Mouse (Mus musculus) embryo, embryonic 10.5 days (tissue): ENCODE results near the gene Tmem199.
A peak's percentile ranks its signal among the peaks of the same experiment; 100 is the strongest.
"Not testable (repeated sequence)": the region's sequence is repeated elsewhere in the genome, so short reads cannot be mapped to it uniquely, and the experiment has no call there.

Experiments used
- DNase-seq: peaks from one replicate; pipeline ENCODE4 v3.0.0-alpha.2; 2015; ENCODE audit warnings: low spot score

Gene Tmem199

GRCm38 (mm10) chr11:78512025-78512957 is at the start of gene Tmem199, which contains the start of gene Poldip2:
TSS of gene Tmem199 (minus strand) at chr11:78512172.
TSS of gene Poldip2 (plus strand) at chr11:78512193.
- DNase-seq: peak; percentile 96

GRCm38 (mm10) chr11:78560447-78560846 is 48.5 kb upstream of the Tmem199 start:
- DNase-seq: peak; percentile 87

- peak; percentile 10 for DNase-seq
Observed at GRCm38 (mm10) chr11:78557241-78557640, 45.3 kb upstream of the Tmem199 start.

DNA sequence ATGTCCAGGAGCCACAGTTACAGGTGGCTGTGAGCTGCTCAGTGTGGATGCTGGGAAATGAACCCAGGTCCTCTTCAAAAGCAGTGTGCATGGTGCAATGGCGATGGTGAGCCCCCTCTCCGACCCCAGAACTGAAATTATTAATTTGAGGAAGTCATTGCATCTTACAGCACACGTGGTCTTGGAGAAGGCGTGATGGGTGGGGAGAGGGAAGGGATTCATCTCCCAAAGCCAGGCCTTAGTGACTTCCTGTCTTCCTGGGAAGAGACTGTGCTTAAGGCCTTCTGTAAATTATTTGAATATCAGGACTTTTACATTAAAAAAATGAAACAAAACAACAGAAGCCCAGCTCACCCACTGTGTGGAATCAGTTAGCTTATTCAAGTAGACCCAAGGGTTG is 44.1 kb upstream of the Tmem199 start:
- DNase-seq: no peak

- no peak for DNase-seq
Observed at GRCm38 (mm10) chr11:78555623-78556022, 43.7 kb upstream of the Tmem199 start.

DNA sequence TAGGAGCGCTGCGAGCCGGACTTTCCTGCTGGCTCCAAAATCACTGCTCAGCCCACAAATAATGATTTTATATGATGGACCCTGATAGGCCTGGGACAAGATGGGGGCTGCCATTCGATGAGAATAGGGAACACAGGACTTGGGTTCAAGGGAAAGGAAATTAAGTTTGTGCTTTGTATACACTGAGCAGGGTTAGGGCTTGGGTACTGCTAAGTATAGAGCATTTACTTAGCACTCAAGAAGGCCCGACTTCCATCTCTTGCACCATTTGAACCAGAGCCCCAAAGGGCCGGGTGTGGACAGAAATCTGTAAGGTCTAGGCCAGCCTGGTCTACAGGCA is 39.1 kb upstream of the Tmem199 start:
- DNase-seq: no peak

- peak; percentile 98 for DNase-seq
Observed at GRCm38 (mm10) chr11:78550168-78551058, 38.4 kb upstream of the Tmem199 start, which contains the start of gene Tmem97. TSS of gene Tmem97 (minus strand) at chr11:78550777.

DNA sequence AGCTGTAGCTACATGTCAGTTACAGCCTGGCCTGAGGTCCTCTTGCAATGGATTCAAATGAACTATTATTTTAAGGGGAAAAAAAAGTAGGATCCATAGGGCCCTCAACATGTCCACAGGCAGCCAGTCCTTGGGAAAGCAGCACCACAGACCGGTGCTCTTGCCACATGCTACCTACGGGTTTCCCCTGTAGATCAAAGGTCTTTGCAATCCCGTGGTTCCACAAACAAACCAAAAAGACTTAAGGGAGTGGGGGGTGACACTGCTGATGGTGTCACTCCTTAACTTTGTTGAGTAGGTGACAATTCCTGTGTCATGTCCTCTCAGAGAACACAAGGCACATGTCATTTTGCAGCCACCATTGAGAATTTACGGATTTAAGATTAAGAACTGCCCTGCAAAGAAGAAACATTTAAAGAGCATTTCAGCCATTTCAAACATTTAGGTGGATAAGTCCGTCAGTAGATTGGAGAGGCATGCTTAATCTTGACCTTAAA is 37.6 kb upstream of the Tmem199 start:
- DNase-seq: peak; percentile 21

DNA sequence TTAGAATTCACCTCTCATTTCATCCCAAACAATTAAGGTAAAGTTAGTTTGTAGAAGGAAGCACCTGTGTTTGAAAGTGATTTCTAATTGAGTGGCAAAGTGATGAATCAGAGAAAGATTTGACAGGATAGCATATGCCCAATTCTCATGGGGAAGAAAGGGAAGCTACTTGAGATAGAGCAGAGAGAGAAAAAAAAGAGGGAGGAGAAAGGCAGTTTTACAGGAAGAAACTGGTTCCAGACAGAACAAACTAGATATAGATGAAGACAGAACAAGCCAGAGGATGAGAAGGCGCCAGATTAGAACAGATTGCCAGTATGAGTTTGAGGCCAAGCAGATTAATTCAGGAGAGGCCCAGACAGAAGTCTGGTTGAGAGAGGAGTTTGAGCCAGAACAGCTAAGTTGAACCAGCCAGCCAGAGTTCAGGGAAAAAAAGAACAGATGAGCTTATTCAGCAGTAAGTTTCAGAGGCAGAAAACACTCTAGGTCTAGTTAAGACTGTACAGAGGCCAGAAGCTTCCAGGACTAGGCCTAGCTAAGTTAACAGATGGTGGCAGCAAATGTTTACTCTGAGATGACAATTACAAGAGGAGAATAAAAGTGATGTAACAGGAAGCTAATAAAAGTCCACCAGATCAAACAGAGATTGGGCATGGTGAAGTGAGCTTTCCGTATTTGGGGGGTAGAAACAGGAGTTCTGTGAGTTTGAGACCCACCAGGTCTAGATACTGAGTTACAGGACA is 35.9 kb upstream of the Tmem199 start:
- no peak for DNase-seq

GRCm38 (mm10) chr11:78545181-78545580 is 33.2 kb upstream of the Tmem199 start:
- DNase-seq: no peak

DNA sequence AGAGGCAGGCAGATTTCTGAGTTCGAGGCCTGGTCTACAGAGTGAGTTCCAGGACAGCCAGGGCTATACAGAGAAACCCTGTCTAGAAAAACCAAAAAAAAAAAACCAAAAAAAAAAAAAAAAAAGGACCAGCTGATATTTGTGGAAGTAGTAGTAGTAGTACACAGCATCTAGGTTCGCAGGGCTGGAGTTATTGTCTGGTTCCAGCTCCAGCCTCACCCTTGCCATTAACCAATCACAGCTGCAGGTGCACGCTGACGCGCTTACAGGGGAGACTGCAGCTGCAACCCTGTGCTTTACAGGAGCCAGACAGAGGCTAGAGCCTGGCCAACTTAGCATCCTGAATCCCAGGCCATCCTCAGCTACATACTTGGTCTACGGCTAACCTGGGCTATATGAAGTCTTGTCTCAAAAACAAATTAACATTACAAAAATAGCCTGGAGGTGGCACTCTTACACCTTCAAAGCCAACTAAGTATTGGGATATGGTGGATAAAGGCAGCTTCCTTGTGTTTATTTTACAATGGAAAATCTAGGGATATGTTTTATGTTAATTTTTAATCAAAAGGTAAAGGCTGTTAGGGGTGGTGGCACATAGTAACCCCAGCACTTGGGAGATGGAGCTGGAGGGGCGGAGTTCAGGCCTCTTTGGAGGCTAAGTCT is 32.6 kb upstream of the Tmem199 start:
- no peak for DNase-seq

DNA sequence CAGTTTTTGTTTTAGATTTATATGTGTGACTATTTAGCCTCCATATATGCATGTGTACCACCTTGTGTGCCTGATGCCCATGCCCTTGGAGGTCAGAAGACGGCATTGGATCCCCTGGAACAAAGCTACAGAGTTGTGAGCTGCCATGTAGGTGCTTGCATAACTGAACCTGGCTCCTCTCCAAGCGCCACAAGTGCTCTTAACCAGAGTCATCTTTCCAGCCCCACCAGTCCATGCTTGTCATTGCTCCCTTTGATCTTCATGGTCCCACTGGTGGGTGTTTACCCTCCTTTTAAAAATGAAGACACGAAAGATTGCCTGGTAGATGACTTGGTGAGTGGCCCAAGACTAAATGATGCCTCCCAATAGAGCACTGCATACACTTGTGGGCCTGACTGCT is 28.4 kb upstream of the Tmem199 start:
- no peak for DNase-seq

DNA sequence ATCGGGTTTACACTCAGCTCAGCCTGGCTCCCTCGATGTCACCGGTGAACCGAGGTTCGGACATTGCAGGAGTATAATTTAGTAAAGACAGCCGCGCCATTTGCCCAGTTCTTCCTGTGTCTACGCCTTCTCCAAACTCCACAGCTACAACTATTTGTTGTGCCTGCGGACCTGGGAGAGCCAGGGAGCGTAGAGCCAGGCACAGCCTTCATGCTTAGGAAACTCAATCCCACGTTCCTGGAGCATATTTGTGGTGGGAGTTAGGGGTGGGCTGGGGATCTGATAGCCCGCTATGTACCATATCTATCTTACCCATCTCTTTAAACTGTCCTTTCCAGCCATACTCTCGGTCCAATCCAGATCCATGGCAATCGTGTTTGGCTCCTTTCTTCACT is 24.7 kb upstream of the Tmem199 start:
- DNase-seq: no peak

DNA sequence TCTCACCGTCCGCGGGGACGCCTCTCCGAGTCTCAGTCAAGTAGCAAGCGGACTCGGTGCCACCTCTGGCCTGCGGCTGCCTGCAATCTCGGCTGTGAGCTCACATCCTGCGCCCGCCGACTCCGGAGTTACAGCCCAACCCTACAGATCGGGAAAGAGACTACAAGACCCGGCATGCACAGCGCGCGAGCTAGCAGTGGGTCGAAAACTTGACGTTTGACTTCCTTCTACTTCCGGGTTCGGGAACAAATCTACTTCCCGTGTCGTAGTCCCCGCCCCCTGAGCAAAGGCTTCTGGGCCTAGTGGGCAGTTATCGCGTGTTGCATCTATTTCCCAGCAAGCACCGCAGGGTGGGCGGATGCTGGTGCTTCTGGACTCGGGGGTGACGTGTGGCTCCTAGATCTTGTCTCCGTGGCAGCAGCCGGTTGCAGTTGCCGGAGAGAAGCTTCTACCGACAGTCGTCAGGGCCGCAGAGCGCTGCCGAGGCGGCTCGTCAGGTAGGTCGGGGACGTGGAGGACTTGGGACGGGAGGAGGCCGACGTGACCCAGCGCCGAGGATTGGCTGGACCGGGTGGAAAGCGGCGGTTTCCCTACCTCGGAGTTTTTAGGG is 24.2 kb upstream of the Tmem199 start, which contains the start of the genes Tnfaip1 and Ift20:
Gene Tnfaip1 (minus strand): TSS at position 253 of the 610 bp plus-strand sequence.
Gene Ift20 (plus strand): TSS at position 282 of the 610 bp plus-strand sequence.
- peak; percentile 100 for DNase-seq

GRCm38 (mm10) chr11:78535376-78536079 is 23.6 kb upstream of the Tmem199 start:
- peak; percentile 75 for DNase-seq

DNA sequence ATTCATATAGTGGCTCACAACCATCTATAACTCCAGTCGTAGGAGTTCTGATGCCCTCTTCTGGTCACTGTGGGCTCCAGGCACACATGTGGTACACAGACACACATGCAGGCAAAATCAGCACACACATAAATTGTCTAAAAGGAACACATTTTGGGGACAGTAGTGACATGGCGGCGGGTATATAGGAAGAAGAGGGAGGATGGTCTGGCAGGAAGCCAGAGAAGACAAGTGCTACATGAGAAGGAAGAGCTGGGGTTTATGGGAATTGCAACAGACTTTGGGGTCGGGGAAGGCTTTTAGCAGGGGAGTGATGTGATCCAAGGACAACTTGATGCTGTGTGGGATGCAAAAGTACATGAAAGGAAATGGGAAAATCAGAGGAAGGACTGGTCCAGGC is 22.5 kb upstream of the Tmem199 start:
- DNase-seq: no peak

DNA sequence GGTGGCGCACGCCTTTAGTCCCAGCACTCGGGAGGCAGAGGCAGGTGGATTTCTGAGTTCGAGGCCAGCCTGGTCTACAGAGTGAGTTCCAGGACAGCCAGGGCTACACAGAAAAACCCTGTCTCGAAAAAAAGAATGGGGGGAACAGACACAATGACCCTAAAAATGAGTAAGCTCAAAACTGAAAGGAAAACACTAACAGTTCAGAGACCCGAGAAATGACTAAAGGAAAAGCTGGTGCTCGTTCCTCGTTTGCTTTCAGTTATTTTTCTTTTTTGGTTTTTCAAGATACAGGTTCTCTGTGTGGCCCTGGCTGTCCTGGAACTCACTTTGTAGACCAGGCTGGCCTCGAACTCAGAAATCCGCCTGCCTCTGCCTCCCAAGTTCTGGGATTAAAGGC is 19.5 kb upstream of the Tmem199 start:
- DNase-seq: not testable (repeated sequence)

DNA sequence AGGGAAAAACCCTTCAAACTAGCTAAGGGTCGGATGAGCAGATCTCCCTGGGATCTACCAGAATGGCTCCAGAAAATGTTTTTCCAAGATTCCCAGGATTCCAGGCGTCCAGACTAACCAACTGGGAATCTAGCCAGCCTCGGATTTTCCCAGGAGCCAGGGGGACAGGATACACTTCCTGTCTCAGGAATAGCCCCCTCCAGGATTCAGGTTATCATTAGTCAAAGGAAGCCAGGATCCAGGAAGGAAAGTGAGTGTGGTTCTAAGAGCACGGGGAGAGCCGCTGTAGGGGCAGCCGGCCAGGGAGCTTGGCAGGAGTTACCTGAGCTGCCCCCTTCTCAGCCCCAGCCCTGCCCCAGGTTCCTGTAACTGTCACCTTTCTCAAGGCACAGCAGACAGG is 19.1 kb upstream of the Tmem199 start:
- no peak for DNase-seq

GRCm38 (mm10) chr11:78530001-78530400 is 18.0 kb upstream of the Tmem199 start:
- DNase-seq: no peak

- DNase-seq: no peak
Observed at GRCm38 (mm10) chr11:78528714-78529113, 16.7 kb upstream of the Tmem199 start.
